26 mouse cellular contexts compared by ENCODE assay signal in genomic region chr9:114501913-114502312, GRCm38 (mm10). TPM values are rescaled to one million over a fixed set of nuclear protein-coding genes. Genes with fewer than 3 reads are reported as not detected.
A peak's percentile ranks its signal among the peaks of the same experiment; 100 is the strongest.
DNase-seq lines count a peak whose midpoint lies in the region; ATAC-seq and TF ChIP-seq lines count a peak whose summit lies in the region.
"Had no signal": no experiment of that assay in that cellular context is flagged by ENCODE, and none has a peak within 500 bp of the region (broad histone marks: within the 10 kb centered on the region; RNA-seq: fewer than 3 reads in every experiment).

No protein-coding gene starts in this region.

- H3K27me3 ChIP-seq in intestine, embryonic 16.5 days (replicated peaks; ENCODE audit: control insufficient read depth, insufficient read depth, low read length) = no peaks in the 10 kb centered on the region
- H3K27me3 ChIP-seq in intestine, embryonic 15.5 days (replicated peaks) = no peaks in the 10 kb centered on the region
- H3K27me3 ChIP-seq in ES-Bruce4 (ENCODE audit: control insufficient read depth, insufficient read depth, low read length, poor library complexity, severe bottlenecking) = no peaks in the 10 kb centered on the region
- H3K27me3 ChIP-seq: CH12.LX; embryonic facial prominence, embryonic 12.5 days; forebrain, embryonic 13.5 days; forebrain, embryonic 15.5 days; Patski had no signal

- 0 out of 2 replicates have a peak overlapping the region, but pooled peaks have one; percentile 35 for H3K27ac ChIP-seq in intestine, embryonic 16.5 days (ENCODE audit: low read length)
- H3K27ac ChIP-seq in intestine, embryonic 15.5 days = no peak overlapping the region
- peak overlapping the region; percentile 30; the same call in 1 of the 2 replicates for H3K27ac ChIP-seq in ES-Bruce4 (ENCODE audit: insufficient read depth, low read length)
- H3K27ac ChIP-seq: embryonic facial prominence, embryonic 10.5 days; embryonic facial prominence, embryonic 12.5 days; forebrain, embryonic 13.5 days; forebrain, embryonic 15.5 days had no signal

- no peak for ATAC-seq in intestine, embryonic 16.5 days
- ATAC-seq in intestine, embryonic 15.5 days = no peak
- ATAC-seq: activated CD4-positive, CD25-positive, alpha-beta regulatory T cell, adult 4 months; CD4-positive, CD25-positive, alpha-beta regulatory T cell, adult 4 months; forebrain, embryonic 13.5 days; forebrain, embryonic 15.5 days; forebrain, postnatal 0 days had no signal

- no peak for TF ChIP-seq POLR2A in ES-Bruce4 (IDR thresholded peaks at IDR 0.05; ENCODE audit: insufficient read depth, low read length)
- no peak for TF ChIP-seq POLR2A in lung, adult 2 months (IDR thresholded peaks at IDR 0.05; ENCODE audit: borderline replicate concordance, extremely low read depth, low read depth, low read length)

- no peaks in the 10 kb centered on the region for H3K36me3 ChIP-seq in intestine, embryonic 16.5 days (ENCODE audit: control insufficient read depth, insufficient read depth, low read length)
- no peaks in the 10 kb centered on the region for H3K36me3 ChIP-seq in intestine, embryonic 15.5 days
- H3K36me3 ChIP-seq in ES-Bruce4 (ENCODE audit: control insufficient read depth, insufficient read depth, low read length, poor library complexity, severe bottlenecking) = peaks cover 5% of the 10 kb centered on the region
- H3K36me3 ChIP-seq: embryonic facial prominence, embryonic 12.5 days; forebrain, embryonic 15.5 days had no signal

- DNase-seq in MEL-GATA-1-ER (ENCODE audit: extremely low read depth, low read depth) = peak; percentile 46
- DNase-seq in frontal cortex, postnatal 36 days (ENCODE audit: low spot score in 2 of 2) = no peak
- no peak for DNase-seq in lung, adult 2 months
- DNase-seq: adrenal gland, adult 8-10 months; adrenal gland, postnatal 14 days; adrenal gland, postnatal 36 days; B cell, adult 2 months; cerebellum, adult 11-12 months; cerebellum, adult 2 months; cerebellum, adult 9-10 months; cerebellum, postnatal 10 days; cerebellum, postnatal 25 days; forebrain, postnatal 0 days had no signal

- H3K4me1 ChIP-seq in intestine, embryonic 16.5 days (ENCODE audit: control insufficient read depth, insufficient read depth, low read length) = 0 out of 2 replicates have a peak, but pooled peaks cover 2% of the 10 kb centered on the region
- no peaks in the 10 kb centered on the region for H3K4me1 ChIP-seq in intestine, embryonic 15.5 days (replicated peaks)
- H3K4me1 ChIP-seq in ES-Bruce4 (ENCODE audit: control insufficient read depth, insufficient read depth, low read length) = peaks cover 3% of the 10 kb centered on the region
- no peaks in the 10 kb centered on the region; the same call in 1 of the 2 replicates for H3K4me1 ChIP-seq in lung, adult 2 months (ENCODE audit: control insufficient read depth, insufficient read depth, low read length)
- H3K4me1 ChIP-seq: forebrain, embryonic 13.5 days; forebrain, embryonic 15.5 days had no signal

- H3K4me3 ChIP-seq in intestine, embryonic 16.5 days (ENCODE audit: low read length) = no peak overlapping the region
- H3K4me3 ChIP-seq in intestine, embryonic 15.5 days (replicated peaks) = no peak overlapping the region
- no peak overlapping the region for H3K4me3 ChIP-seq in ES-Bruce4 (ENCODE audit: low read depth, low read length)
- no peak overlapping the region for H3K4me3 ChIP-seq in lung, adult 2 months (replicated peaks; ENCODE audit: extremely low read depth, low read depth, low read length)
- H3K4me3 ChIP-seq: embryonic facial prominence, embryonic 10.5 days; embryonic facial prominence, embryonic 12.5 days; forebrain, embryonic 13.5 days; forebrain, embryonic 15.5 days had no signal

- TF ChIP-seq EP300 in ES-Bruce4 (IDR thresholded peaks at IDR 0.05; ENCODE audit: insufficient read depth, low read depth, low read length) = no peak

- WGBS in intestine, embryonic 16.5 days = 93% methylated on average over 11 of the region's 11 CpGs
- WGBS in intestine, embryonic 15.5 days = 94% methylated on average over 11 of the region's 11 CpGs
- WGBS in lung, adult 2 months = over 99% methylated on average over 11 of the region's 11 CpGs

- no peak for TF ChIP-seq CTCF in ES-Bruce4 (IDR thresholded peaks at IDR 0.05; ENCODE audit: low read depth, low read length)
- no peak for TF ChIP-seq CTCF in lung, adult 2 months (IDR thresholded peaks at IDR 0.05; ENCODE audit: insufficient read depth, low read length)

- no peak overlapping the region for H3K4me2 ChIP-seq in intestine, embryonic 16.5 days (ENCODE audit: low read depth, low read length)
- no peak overlapping the region for H3K4me2 ChIP-seq in intestine, embryonic 15.5 days (replicated peaks)
- H3K4me2 ChIP-seq: embryonic facial prominence, embryonic 12.5 days; forebrain, embryonic 13.5 days; forebrain, embryonic 15.5 days had no signal

- no peaks in the 10 kb centered on the region for H3K9me3 ChIP-seq in intestine, embryonic 16.5 days (ENCODE audit: control insufficient read depth, low read length)
- no peaks in the 10 kb centered on the region for H3K9me3 ChIP-seq in intestine, embryonic 15.5 days
- no peaks in the 10 kb centered on the region for H3K9me3 ChIP-seq in ES-Bruce4 (replicated peaks; ENCODE audit: control insufficient read depth, insufficient read depth, low read length, poor library complexity, severe bottlenecking)
- H3K9me3 ChIP-seq: embryonic facial prominence, embryonic 10.5 days; embryonic facial prominence, embryonic 12.5 days; forebrain, embryonic 13.5 days; forebrain, embryonic 15.5 days had no signal

- H3K9ac ChIP-seq in intestine, embryonic 16.5 days (ENCODE audit: low read depth, low read length) = no peak overlapping the region
- H3K9ac ChIP-seq in intestine, embryonic 15.5 days = no peak overlapping the region
- H3K9ac ChIP-seq in ES-Bruce4 (ENCODE audit: low read depth, poor library complexity, severe bottlenecking) = no peak overlapping the region
- H3K9ac ChIP-seq: embryonic facial prominence, embryonic 12.5 days; forebrain, embryonic 13.5 days; forebrain, embryonic 15.5 days; forebrain, postnatal 0 days had no signal

RNA-seq across cellular contexts. Expression of gene Ccr4, which starts 2.8 kb away (rescaled TPM):
- polyA plus RNA-seq in intestine, embryonic 16.5 days (2015; fragmentation: Nextera tagmentation; extraction: Ambion mirVana) = 1.9 and 2.5 TPM in 2 replicates
- polyA plus RNA-seq in intestine, embryonic 15.5 days (2015; fragmentation: Nextera tagmentation; extraction: Ambion mirVana) = 0.56 and 0.63 TPM in 2 replicates
- polyA plus RNA-seq in ES-Bruce4 (2011; ENCODE audit: insufficient read depth, insufficient read length, low read depth, missing spikeins) = 0.57 and 1.4 TPM in 2 replicates
- 0.69 and 0.75 TPM in 2 replicates for polyA plus RNA-seq in lung, adult 2 months (2012; rRNA removed)
- polyA plus RNA-seq: cerebellum, adult 2 months; cortical plate, adult 2 months; embryonic facial prominence, embryonic 12.5 days; forebrain, embryonic 11.5 days; forebrain, embryonic 13.5 days; forebrain, embryonic 15.5 days; forebrain, postnatal 0 days; Patski had no signal

RNA-seq across cellular contexts. Expression of gene C130032M10Rik, which starts 13.6 kb away (rescaled TPM):
- polyA plus RNA-seq in intestine, embryonic 16.5 days (2015; fragmentation: Nextera tagmentation; extraction: Ambion mirVana) = 0.32 TPM in 1 of 2 replicates, not detected in the other
- polyA plus RNA-seq in intestine, embryonic 15.5 days (2015; fragmentation: Nextera tagmentation; extraction: Ambion mirVana) = 0.48 and 0.58 TPM in 2 replicates
- not detected in 2 replicates for polyA plus RNA-seq in ES-Bruce4 (2011; ENCODE audit: insufficient read depth, insufficient read length, low read depth, missing spikeins)
- not detected in 2 replicates for polyA plus RNA-seq in lung, adult 2 months (2012; rRNA removed)
- polyA plus RNA-seq: activated CD4-positive, CD25-positive, alpha-beta regulatory T cell, adult 4 months; CD4-positive, CD25-positive, alpha-beta regulatory T cell, adult 4 months; cerebellum, adult 2 months; cortical plate, adult 2 months; forebrain, embryonic 11.5 days; forebrain, embryonic 13.5 days; forebrain, embryonic 15.5 days; forebrain, postnatal 0 days; Patski had no signal
